Mouse (Mus musculus) bone marrow, adult 2 months (tissue): ENCODE measurements around the gene Clk1.

Experiments
- CTCF ChIP-seq: fragments of 200-500 bp; IDR thresholded peaks from 2 replicates; pipeline ENCODE4 v1.5.1; 2011; ENCODE audit warnings: low read length, control low read depth; ENCODE audit not compliant: control insufficient read depth, insufficient read depth
- POLR2A ChIP-seq: fragments of 200-500 bp; IDR thresholded peaks from 2 replicates; pipeline ENCODE4 v1.6.1; 2011; ENCODE audit warnings: low read depth, mild to moderate bottlenecking, control low read depth, low read length, borderline replicate concordance; ENCODE audit not compliant: control insufficient read depth

DNA sequence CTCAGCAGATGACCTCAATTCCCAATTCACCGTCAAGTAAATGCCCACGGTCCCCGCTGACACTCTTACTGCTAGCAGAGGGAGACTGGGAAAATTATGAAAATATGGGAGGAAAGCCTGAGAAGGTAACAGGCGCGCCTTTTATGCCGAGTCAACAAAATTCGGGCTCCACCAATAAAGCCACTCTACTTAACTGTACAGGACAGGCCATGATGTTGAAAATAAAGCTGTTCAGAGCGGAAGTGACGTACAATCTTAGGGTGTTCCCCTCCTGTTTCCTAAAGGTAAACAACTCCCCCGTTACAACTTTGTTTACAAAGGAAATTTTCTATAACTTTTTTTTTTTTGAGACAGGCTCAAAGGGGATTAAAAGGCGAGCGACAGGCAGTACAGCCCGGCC is 987 bp downstream of the Clk1 start:
- no peak for TF ChIP-seq CTCF
- TF ChIP-seq POLR2A: no peak
